Mouse (Mus musculus): ENCODE measurements around the gene Plac1.

DNA sequence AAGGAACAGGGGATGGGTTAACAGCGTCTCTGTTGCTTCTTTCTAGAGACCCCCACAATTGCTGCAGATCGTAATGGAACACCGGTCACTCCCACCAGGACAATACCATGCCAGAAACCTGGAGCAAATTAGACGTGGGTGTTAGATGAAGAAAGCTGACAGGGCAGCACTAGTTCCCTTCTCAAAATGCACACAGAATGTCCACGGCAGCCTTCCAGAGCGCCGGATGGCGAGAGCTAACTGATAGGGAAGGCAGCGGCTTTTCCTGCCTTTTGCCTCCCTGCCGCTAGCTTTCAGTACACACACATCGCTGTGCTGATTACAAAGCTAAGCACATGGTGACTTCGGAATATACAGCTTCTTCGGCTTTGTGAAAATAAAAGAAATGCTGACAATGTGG, 7.9 kb downstream of the Plac1 start:
- no peak for TF ChIP-seq POLR2A (IDR thresholded peaks at IDR 0.05; ENCODE audit: control insufficient read depth, low read depth, low read length)
- TF ChIP-seq CTCF (IDR thresholded peaks at IDR 0.05; ENCODE audit: control insufficient read depth, insufficient read depth, insufficient replicate concordance, low read depth, low read length): no peak
